Mouse (Mus musculus): ENCODE measurements around the gene Ndrg3. TPM values are rescaled to one million over a fixed set of nuclear protein-coding genes. Genes with fewer than 3 reads are reported as not detected.

The Ndrg3 gene
- polyA plus RNA-seq, 1 experiment from 2014 or later = 68.1 TPM

Other genes with a start within 250 kb of the Ndrg3 start
- gene Myl9, start 216.6 kb downstream of the Ndrg3 start, polyA plus RNA-seq (2015; fragmentation: Nextera tagmentation; extraction: Ambion mirVana) = 28.1 and 28.4 TPM in 2 replicates
- 63.3 and 73.3 TPM in 2 replicates for gene Tgif2, start 152.0 kb downstream of the Ndrg3 start, polyA plus RNA-seq (2015; fragmentation: Nextera tagmentation; extraction: Ambion mirVana)
- gene 4930518I15Rik, start 134.1 kb downstream of the Ndrg3 start, polyA plus RNA-seq (2015; fragmentation: Nextera tagmentation; extraction: Ambion mirVana) = 14.0 and 14.2 TPM in 2 replicates
- 151 and 168 TPM in 2 replicates for gene Rab5if, start 128.9 kb downstream of the Ndrg3 start, polyA plus RNA-seq (2015; fragmentation: Nextera tagmentation; extraction: Ambion mirVana)
- 0.14 and 0.25 TPM in 2 replicates for gene Sla2, start 104.9 kb downstream of the Ndrg3 start, polyA plus RNA-seq (2015; fragmentation: Nextera tagmentation; extraction: Ambion mirVana)
- 38.8 TPM in 2 replicates for gene Dsn1, start 15.1 kb upstream of the Ndrg3 start, polyA plus RNA-seq (2015; fragmentation: Nextera tagmentation; extraction: Ambion mirVana)
- gene Soga1, start 87.2 kb upstream of the Ndrg3 start, polyA plus RNA-seq (2015; fragmentation: Nextera tagmentation; extraction: Ambion mirVana) = 4.8 and 5.1 TPM in 2 replicates
- not detected in 2 replicates for gene Tldc2, start 95.0 kb upstream of the Ndrg3 start, polyA plus RNA-seq (2015; fragmentation: Nextera tagmentation; extraction: Ambion mirVana)
- gene Samhd1, start 143.2 kb upstream of the Ndrg3 start, polyA plus RNA-seq (2015; fragmentation: Nextera tagmentation; extraction: Ambion mirVana) = 13.9 and 16.0 TPM in 2 replicates
- 24.3 and 25.6 TPM in 2 replicates for gene Rbl1, start 212.5 kb upstream of the Ndrg3 start, polyA plus RNA-seq (2015; fragmentation: Nextera tagmentation; extraction: Ambion mirVana)

Measured in forebrain, embryonic 13.5 days (tissue).